Mouse (Mus musculus) megakaryocyte, embryonic 14.5 days (primary cell): Measurements from ENCODE around the gene Sac3d1.

ENCODE experiments used
- FLI1 ChIP-seq: IDR thresholded peaks from 2 replicates; pipeline ENCODE4 v1.6.1; 2012; ENCODE audit warnings: low read length, inconsistent platforms, mixed read lengths
- GATA1 ChIP-seq: IDR thresholded peaks from 3 replicates; pipeline ENCODE4 v1.6.1; 2012; ENCODE audit warnings: mixed read lengths, low read length, inconsistent platforms, borderline replicate concordance

DNA sequence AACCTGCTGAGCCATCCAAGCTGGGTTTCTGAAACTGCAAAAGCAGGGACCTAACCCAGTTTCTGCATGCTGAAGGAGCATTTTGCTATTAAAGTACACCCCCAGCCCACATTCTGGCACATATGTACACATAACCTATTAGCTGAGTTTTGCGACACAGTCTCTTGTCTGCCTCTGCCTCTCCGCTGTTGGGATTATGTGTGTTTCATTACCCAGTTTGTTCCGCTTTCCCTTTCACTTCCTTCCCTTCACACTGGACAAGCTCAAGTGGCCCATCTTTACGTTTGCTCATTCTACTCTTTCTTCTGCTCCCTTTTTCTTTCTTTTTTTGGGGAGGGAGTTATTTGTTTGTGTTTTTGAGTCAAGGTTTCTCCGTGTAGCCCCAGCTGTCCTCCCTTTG lies 44.6 kb downstream of the Sac3d1 start:
- no peak for TF ChIP-seq FLI1
- TF ChIP-seq GATA1, result no peak
